Mouse (Mus musculus): ENCODE measurements around the gene Tes3-ps. TPM values are rescaled to one million over a fixed set of nuclear protein-coding genes. Genes with fewer than 3 reads are reported as not detected.

The Tes3-ps gene
- 0.06 TPM in 1 of 2 replicates, not detected in the other for polyA plus RNA-seq (2012)

DNA sequence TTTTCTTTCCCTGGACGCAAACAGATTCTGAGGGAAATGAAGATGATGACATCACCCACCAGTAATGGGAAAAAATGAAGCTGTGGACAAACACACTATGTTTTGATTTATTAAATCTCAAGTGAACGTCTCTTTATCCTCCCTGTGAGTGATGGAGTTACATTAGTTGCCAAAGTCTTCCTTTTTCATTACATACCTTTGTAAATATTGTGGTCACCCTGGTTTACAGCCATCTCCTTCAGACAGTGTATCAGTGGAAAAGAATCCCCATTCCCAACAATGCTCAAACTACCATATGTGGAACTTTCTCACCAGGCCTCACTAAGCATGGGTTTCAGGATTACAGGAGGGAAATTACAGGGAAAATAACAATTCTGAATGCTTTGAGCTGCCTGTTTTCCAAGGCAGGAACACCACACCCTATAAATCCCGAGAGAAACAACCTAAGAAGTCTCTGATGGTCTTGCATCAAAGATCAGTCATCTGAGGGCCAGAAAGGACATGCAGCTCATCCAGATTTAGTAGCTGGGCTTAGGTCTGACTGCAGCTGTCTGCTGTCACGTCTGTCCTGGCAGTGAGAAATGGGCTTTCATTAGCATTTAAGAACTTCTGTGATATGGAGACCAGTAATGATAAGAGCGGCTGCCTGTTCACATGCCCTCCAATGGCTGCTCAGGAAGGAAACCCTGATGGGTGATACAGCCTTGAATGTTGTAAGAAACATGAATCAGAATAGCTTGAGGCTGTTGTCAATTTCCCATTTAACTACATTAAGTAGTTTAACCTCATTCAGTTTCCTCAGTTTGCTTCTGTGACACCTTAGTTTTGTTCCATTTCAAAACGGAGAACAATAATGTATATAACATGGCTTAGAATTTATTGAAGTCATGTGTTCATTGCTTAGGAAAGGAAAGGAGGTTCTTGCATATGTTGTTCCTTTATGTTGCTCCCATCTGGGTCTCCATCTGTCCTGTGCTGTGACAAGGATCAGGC lies at the start of gene Tes3-ps:
TSS of gene Tes3-ps (plus strand) at position 943 of the 993 bp plus-strand sequence.

DNA sequence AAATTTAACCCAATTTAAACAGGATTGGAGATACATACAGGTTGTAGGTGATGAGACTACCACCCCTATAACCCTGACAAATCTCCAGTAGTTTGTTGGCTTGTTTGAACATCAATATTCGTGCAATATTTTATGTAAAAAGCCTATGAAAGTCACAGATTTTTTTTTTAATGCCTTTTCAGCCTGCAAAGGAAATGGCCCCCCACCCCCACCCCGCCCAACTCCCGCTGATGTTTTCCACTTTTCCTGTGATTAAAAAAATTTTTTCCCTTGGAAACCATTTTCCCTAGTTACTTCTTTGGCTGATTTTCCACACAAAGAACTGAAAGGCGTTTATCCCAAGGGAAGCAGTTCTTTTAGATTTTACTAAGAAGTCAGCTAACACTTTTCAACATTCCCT lies 11.4 kb downstream of the Tes3-ps start, which contains the start of gene Ecm2:
TSS of gene Ecm2 (plus strand) at position 301 of the 400 bp plus-strand sequence.

DNA sequence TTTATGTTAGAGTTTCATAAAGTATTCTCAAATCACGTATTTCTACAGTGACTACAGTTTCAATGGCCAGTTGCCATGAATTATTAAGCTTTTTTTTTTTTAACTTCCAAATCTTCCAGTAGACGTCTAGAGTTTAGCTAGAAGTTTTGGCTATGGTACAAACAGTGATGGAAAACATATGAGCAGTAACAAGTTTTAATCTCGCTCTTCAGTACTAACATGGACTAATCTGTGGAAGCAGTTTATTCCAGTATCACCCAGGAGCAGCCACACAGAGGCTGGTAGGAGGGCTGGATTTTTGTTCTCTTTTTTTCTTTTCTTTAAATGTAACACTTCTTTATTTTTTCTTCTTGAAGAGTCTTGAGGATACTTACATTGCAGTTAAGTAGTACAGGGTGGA lies 51.2 kb downstream of the Tes3-ps start, which contains the start of gene Aspn:
TSS of gene Aspn (plus strand) at position 165 of the 400 bp plus-strand sequence.

Other genes starting within 250 kb of the Tes3-ps start
- 7.0 and 10.9 TPM in 2 replicates for gene Susd3, start 244.6 kb upstream of the Tes3-ps start, polyA plus RNA-seq (2012)
- gene Fgd3, start 173.0 kb upstream of the Tes3-ps start, polyA plus RNA-seq (2012): 8.4 and 8.8 TPM in 2 replicates
- 20.2 and 24.5 TPM in 2 replicates for gene Bicd2, start 151.7 kb upstream of the Tes3-ps start, polyA plus RNA-seq (2012)
- gene Ippk, start 72.1 kb upstream of the Tes3-ps start, polyA plus RNA-seq (2012): 1.2 and 1.3 TPM in 2 replicates
- gene Ecm2, start 11.5 kb downstream of the Tes3-ps start, polyA plus RNA-seq (2012): 0.03 TPM in 1 of 2 replicates, not detected in the other
- not detected in 2 replicates for gene Aspn, start 51.1 kb downstream of the Tes3-ps start, polyA plus RNA-seq (2012)
- gene Omd, start 89.1 kb downstream of the Tes3-ps start, polyA plus RNA-seq (2012): not detected in 2 replicates
- not detected in 2 replicates for gene Ogn, start 114.7 kb downstream of the Tes3-ps start, polyA plus RNA-seq (2012)
- gene Cenpp, start 159.5 kb downstream of the Tes3-ps start, polyA plus RNA-seq (2012): 4.4 and 6.2 TPM in 2 replicates
- 1.3 and 1.8 TPM in 2 replicates for gene Nol8, start 159.8 kb downstream of the Tes3-ps start, polyA plus RNA-seq (2012)
- 13.6 and 14.2 TPM in 2 replicates for gene Iars, start 188.8 kb downstream of the Tes3-ps start, polyA plus RNA-seq (2012)